Mouse (Mus musculus): ENCODE results near the gene Nedd4. TPM values are rescaled to one million over a fixed set of nuclear protein-coding genes. Genes with fewer than 3 reads are reported as not detected.
A peak's percentile ranks its signal among the peaks of the same experiment; 100 is the strongest.

The Nedd4 gene
- polyA plus RNA-seq, 1 experiment, result 612 TPM

GRCm38 (mm10) chr9:72654593-72655242 is 7.4 kb upstream of the Nedd4 start:
- TF ChIP-seq POLR2A (IDR thresholded peaks at IDR 0.05; ENCODE audit: borderline replicate concordance, extremely low read depth, insufficient read depth, insufficient read length, poor library complexity, severe bottlenecking) (no peak), CTCF (IDR thresholded peaks at IDR 0.05; ENCODE audit: borderline replicate concordance, extremely low read depth, insufficient read depth, insufficient read length) (peak; percentile 52)
- peak; percentile 48 for DNase-seq (ENCODE audit: low read depth)

- DNase-seq (ENCODE audit: low read depth), result no peak
- TF ChIP-seq POLR2A (IDR thresholded peaks at IDR 0.05; ENCODE audit: borderline replicate concordance, extremely low read depth, insufficient read depth, insufficient read length, poor library complexity, severe bottlenecking) (no peak), CTCF (IDR thresholded peaks at IDR 0.05; ENCODE audit: borderline replicate concordance, extremely low read depth, insufficient read depth, insufficient read length) (no peak)
Measured at GRCm38 (mm10) chr9:72655602-72656001, 6.5 kb upstream of the Nedd4 start.

GRCm38 (mm10) chr9:72656491-72656890 is 5.7 kb upstream of the Nedd4 start:
- no peak for TF ChIP-seq POLR2A (IDR thresholded peaks at IDR 0.05; ENCODE audit: borderline replicate concordance, extremely low read depth, insufficient read depth, insufficient read length, poor library complexity, severe bottlenecking)
- no peak for TF ChIP-seq CTCF (IDR thresholded peaks at IDR 0.05; ENCODE audit: borderline replicate concordance, extremely low read depth, insufficient read depth, insufficient read length)
- DNase-seq (ENCODE audit: low read depth), result no peak

- TF ChIP-seq CTCF (IDR thresholded peaks at IDR 0.05; ENCODE audit: borderline replicate concordance, extremely low read depth, insufficient read depth, insufficient read length) (no peak), POLR2A (IDR thresholded peaks at IDR 0.05; ENCODE audit: borderline replicate concordance, extremely low read depth, insufficient read depth, insufficient read length, poor library complexity, severe bottlenecking) (no peak)
- DNase-seq (ENCODE audit: low read depth), result no peak
Measured at GRCm38 (mm10) chr9:72656940-72657339, 5.2 kb upstream of the Nedd4 start.

- peak; percentile 50 for DNase-seq (ENCODE audit: low read depth)
- TF ChIP-seq POLR2A (IDR thresholded peaks at IDR 0.05; ENCODE audit: borderline replicate concordance, extremely low read depth, insufficient read depth, insufficient read length, poor library complexity, severe bottlenecking), result no peak
- TF ChIP-seq CTCF (IDR thresholded peaks at IDR 0.05; ENCODE audit: borderline replicate concordance, extremely low read depth, insufficient read depth, insufficient read length), result no peak
Measured at GRCm38 (mm10) chr9:72657694-72658093, 4.5 kb upstream of the Nedd4 start.

GRCm38 (mm10) chr9:72660139-72660538 is 2.0 kb upstream of the Nedd4 start:
- TF ChIP-seq POLR2A (IDR thresholded peaks at IDR 0.05; ENCODE audit: borderline replicate concordance, extremely low read depth, insufficient read depth, insufficient read length, poor library complexity, severe bottlenecking), result no peak
- TF ChIP-seq CTCF (IDR thresholded peaks at IDR 0.05; ENCODE audit: borderline replicate concordance, extremely low read depth, insufficient read depth, insufficient read length), result no peak
- DNase-seq (ENCODE audit: low read depth), result no peak

- TF ChIP-seq POLR2A (IDR thresholded peaks at IDR 0.05; ENCODE audit: borderline replicate concordance, extremely low read depth, insufficient read depth, insufficient read length, poor library complexity, severe bottlenecking) (no peak), CTCF (IDR thresholded peaks at IDR 0.05; ENCODE audit: borderline replicate concordance, extremely low read depth, insufficient read depth, insufficient read length) (no peak)
Measured at GRCm38 (mm10) chr9:72660911-72661310, 1.2 kb upstream of the Nedd4 start.

GRCm38 (mm10) chr9:72661561-72661894 is 618 bp upstream of the Nedd4 start:
- no peak for DNase-seq (ENCODE audit: low read depth)
- TF ChIP-seq CTCF (IDR thresholded peaks at IDR 0.05; ENCODE audit: borderline replicate concordance, extremely low read depth, insufficient read depth, insufficient read length), result no peak
- TF ChIP-seq POLR2A (IDR thresholded peaks at IDR 0.05; ENCODE audit: borderline replicate concordance, extremely low read depth, insufficient read depth, insufficient read length, poor library complexity, severe bottlenecking), result no peak

More at GRCm38 (mm10) chr9:72660911-72661310, 1.2 kb upstream of the Nedd4 start:
- DNase-seq (ENCODE audit: low read depth), result no peak

- DNase-seq (ENCODE audit: low read depth), result peak; percentile 96
- TF ChIP-seq CTCF (IDR thresholded peaks at IDR 0.05; ENCODE audit: borderline replicate concordance, extremely low read depth, insufficient read depth, insufficient read length), result no peak
- TF ChIP-seq POLR2A (IDR thresholded peaks at IDR 0.05; ENCODE audit: borderline replicate concordance, extremely low read depth, insufficient read depth, insufficient read length, poor library complexity, severe bottlenecking), result peak; percentile 65; the same call in 1 of the 2 replicates
Measured at GRCm38 (mm10) chr9:72662691-72663533, 766 bp downstream of the Nedd4 start.

- DNase-seq (ENCODE audit: low read depth), result peak; percentile 23
- TF ChIP-seq POLR2A (IDR thresholded peaks at IDR 0.05; ENCODE audit: borderline replicate concordance, extremely low read depth, insufficient read depth, insufficient read length, poor library complexity, severe bottlenecking), result no peak
- TF ChIP-seq CTCF (IDR thresholded peaks at IDR 0.05; ENCODE audit: borderline replicate concordance, extremely low read depth, insufficient read depth, insufficient read length), result no peak
Measured at GRCm38 (mm10) chr9:72663534-72663918, 1.4 kb downstream of the Nedd4 start.

- DNase-seq (ENCODE audit: low read depth), result peak; percentile 90
- peak; percentile 31; the same call in 1 of the 2 replicates for TF ChIP-seq CTCF (IDR thresholded peaks at IDR 0.05; ENCODE audit: borderline replicate concordance, extremely low read depth, insufficient read depth, insufficient read length)
- TF ChIP-seq POLR2A (IDR thresholded peaks at IDR 0.05; ENCODE audit: borderline replicate concordance, extremely low read depth, insufficient read depth, insufficient read length, poor library complexity, severe bottlenecking), result no peak
Measured at GRCm38 (mm10) chr9:72664409-72665351, 2.5 kb downstream of the Nedd4 start.

All from brain, embryonic 14.5 days (tissue).